Mouse (Mus musculus) neural tube, embryonic 14.5 days (tissue): ENCODE data around the gene Bpifa3. TPM values are rescaled to one million over a fixed set of nuclear protein-coding genes. Genes with fewer than 3 reads are reported as not detected.

Experiments used
- polyA plus RNA-seq: library from polyadenylated mRNA; unstranded; fragments of >200 nt; fragmentation: Nextera tagmentation; extraction: Ambion mirVana; gene quantifications from 2 replicates; pipeline ENCODE4 v1.2.1, GENCODE M21; 2014

Gene Bpifa3
- polyA plus RNA-seq, 1 experiment from 2014 or later: not detected

Other genes with a start within 250 kb of the Bpifa3 start
- gene Bpifb6, start 229.9 kb upstream of the Bpifa3 start, polyA plus RNA-seq: not detected in 2 replicates
- not detected in 2 replicates for gene Bpifb3, start 212.1 kb upstream of the Bpifa3 start, polyA plus RNA-seq
- not detected in 2 replicates for gene Bpifb4, start 192.1 kb upstream of the Bpifa3 start, polyA plus RNA-seq
- not detected in 2 replicates for gene Bpifa6, start 155.4 kb upstream of the Bpifa3 start, polyA plus RNA-seq
- gene Bpifa2, start 122.1 kb upstream of the Bpifa3 start, polyA plus RNA-seq: not detected in 2 replicates
- gene Bpifa1, start 12.5 kb downstream of the Bpifa3 start, polyA plus RNA-seq: not detected in 2 replicates
- not detected in 2 replicates for gene Bpifa5, start 32.3 kb downstream of the Bpifa3 start, polyA plus RNA-seq
- gene Bpifb1, start 60.5 kb downstream of the Bpifa3 start, polyA plus RNA-seq: not detected in 2 replicates
- 0.24 TPM in 1 of 2 replicates, not detected in the other for gene Bpifb5, start 93.4 kb downstream of the Bpifa3 start, polyA plus RNA-seq
- not detected in 2 replicates for gene Bpifb9a, start 127.5 kb downstream of the Bpifa3 start, polyA plus RNA-seq
- gene Bpifb9b, start 176.9 kb downstream of the Bpifa3 start, polyA plus RNA-seq: not detected in 2 replicates
- 7.1 and 10.5 TPM in 2 replicates for gene Cdk5rap1, start 242.7 kb downstream of the Bpifa3 start, polyA plus RNA-seq